Mouse (Mus musculus) kidney, postnatal 0 days (tissue): ENCODE measurements around the gene Ciao2b. TPM values are rescaled to one million over a fixed set of nuclear protein-coding genes. Genes with fewer than 3 reads are reported as not detected.

Experiments used
- ATAC-seq: fragments of 200-750 bp; cut with Nextera tagmentation; replicated peaks from 2 replicates; pipeline ENCODE4 v1.8.0; 2017; ENCODE audit warnings: low read depth, moderate number of reproducible peaks, moderate TSS enrichment, moderate library complexity; ENCODE audit not compliant: low FRiP score
- DNase-seq: peaks from one replicate; pipeline ENCODE4 v3.0.0-alpha.2; 2016; ENCODE audit warnings: low spot score
- H3K27ac ChIP-seq: fragments of 300-500 bp; sonication (generic); 2 replicates; pipeline ENCODE4 v1.5.1; 2014; ENCODE audit warnings: mild to moderate bottlenecking
- H3K27me3 ChIP-seq: fragments of 300-500 bp; sonication (generic); 2 replicates; pipeline ENCODE4 v1.6.1; 2014; ENCODE audit warnings: low read length, mixed read lengths; ENCODE audit not compliant: insufficient read depth
- H3K36me3 ChIP-seq: fragments of 300-500 bp; sonication (generic); 2 replicates; pipeline ENCODE4 v1.6.1; 2014; ENCODE audit warnings: low read length, mixed read lengths; ENCODE audit not compliant: insufficient read depth
- H3K4me1 ChIP-seq: fragments of 300-500 bp; sonication (generic); replicated peaks from 2 replicates; pipeline ENCODE4 v1.6.1; 2014; ENCODE audit warnings: antibody characterized with exemption, low read length, mixed read lengths; ENCODE audit not compliant: insufficient read depth
- H3K4me2 ChIP-seq: fragments of 300-500 bp; sonication (generic); 2 replicates; pipeline ENCODE4 v1.6.1; 2014; ENCODE audit warnings: mild to moderate bottlenecking, low read length, moderate library complexity, mixed read lengths
- H3K4me3 ChIP-seq: fragments of 300-500 bp; sonication (generic); replicated peaks from 2 replicates; pipeline ENCODE4 v1.5.1; 2014; ENCODE audit warnings: low read depth, low read length
- H3K9ac ChIP-seq: fragments of 300-500 bp; sonication (generic); 2 replicates; pipeline ENCODE4 v1.6.1; 2014; ENCODE audit warnings: low read depth, low read length
- H3K9me3 ChIP-seq: fragments of 300-500 bp; sonication (generic); replicated peaks from 2 replicates; pipeline ENCODE4 v1.6.1; 2016; ENCODE audit warnings: low read length, inconsistent platforms, mixed read lengths
- CTCF ChIP-seq: IDR thresholded peaks from 2 replicates; pipeline ENCODE4 v1.5.1; 2016; ENCODE audit warnings: antibody characterized with exemption, low read depth, mild to moderate bottlenecking, moderate library complexity
- WGBS: fragments of 180-500 bp; shearing (Covaris S2); extraction: QIAGEN DNeasy Blood & Tissue Kit; methylation state at CpG from one replicate; pipeline ENCODE4 v1.1.7; 2014; 5-methylcytosine and 5-hydroxymethylcytosine counted together
- polyA plus RNA-seq: library from polyadenylated mRNA; unstranded; fragments of >200 nt; fragmentation: Nextera tagmentation; extraction: Ambion mirVana; gene quantifications from 2 replicates; pipeline ENCODE4 v1.2.1, GENCODE M21; 2015

Ciao2b gene
- polyA plus RNA-seq, 1 experiment from 2014 or later = 92.7 TPM

DNA sequence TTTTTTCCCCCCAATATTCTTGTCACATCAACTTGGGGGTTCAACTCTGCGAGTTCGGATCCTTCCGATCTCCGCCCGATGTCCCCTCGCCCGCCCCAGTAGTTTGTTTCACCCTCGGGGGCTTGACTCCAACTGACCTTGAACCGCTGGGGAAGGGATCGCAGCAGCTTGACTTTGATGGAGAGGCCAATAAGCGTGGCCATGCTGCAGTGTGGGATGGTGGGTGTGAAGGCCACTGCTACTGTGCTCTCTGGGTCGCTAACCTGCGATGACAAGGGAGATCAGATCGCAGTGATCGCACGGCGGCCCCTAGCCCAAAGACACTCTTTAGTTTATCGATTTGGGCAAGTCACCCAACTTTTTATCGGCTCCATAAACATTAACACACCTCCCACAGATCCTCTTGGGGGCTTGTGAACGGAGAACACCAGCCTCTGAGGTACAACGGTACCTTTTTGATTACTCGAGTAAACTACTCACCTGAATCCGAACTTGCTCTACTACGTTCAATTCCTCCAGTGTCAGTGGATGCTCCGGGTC lies 864 bp downstream of the Ciao2b start:
- 5% methylated on average over 25 of the region's 25 CpGs for WGBS

GRCm38 (mm10) chr8:104640241-104640640 lies 1.5 kb downstream of the Ciao2b start:
- H3K4me3 ChIP-seq = peak overlapping the region; percentile 77; the same call in 1 of the 2 replicates
- H3K27me3 ChIP-seq = no peaks in the 10 kb centered on the region
- no peak overlapping the region for H3K27ac ChIP-seq
- H3K4me1 ChIP-seq = peaks cover 13% of the 10 kb centered on the region
- peak overlapping the region; percentile 79 for H3K9ac ChIP-seq
- TF ChIP-seq CTCF = no peak
- ATAC-seq (no peak), DNase-seq (no peak)
- 85% methylated on average over 7 of the region's 7 CpGs for WGBS
- 0 out of 2 replicates have a peak, but pooled peaks cover 16% of the 10 kb centered on the region for H3K36me3 ChIP-seq
- peak overlapping the region; percentile 89 for H3K4me2 ChIP-seq
- H3K9me3 ChIP-seq = no peaks in the 10 kb centered on the region

More for the DNA sequence above, 864 bp downstream of the Ciao2b start:
- ATAC-seq (peak; percentile 20; the same call in 1 of the 2 replicates), DNase-seq (no peak)
- Histone ChIP-seq H3K27me3 (no peaks in the 10 kb centered on the region), H3K9me3 (no peaks in the 10 kb centered on the region), H3K36me3 (0 out of 2 replicates have a peak, but pooled peaks cover 13% of the 10 kb centered on the region), H3K4me3 (peak overlapping the region; percentile 77), H3K27ac (peak overlapping the region; percentile 70; the same call in 1 of the 2 replicates), H3K4me1 (peaks cover 13% of the 10 kb centered on the region), H3K4me2 (peak overlapping the region; percentile 89), H3K9ac (peak overlapping the region; percentile 79)
- no peak for TF ChIP-seq CTCF

- Histone ChIP-seq H3K9ac (no peak overlapping the region), H3K4me3 (no peak overlapping the region), H3K9me3 (no peaks in the 10 kb centered on the region), H3K4me1 (peaks cover 13% of the 10 kb centered on the region), H3K36me3 (0 out of 2 replicates have a peak, but pooled peaks cover 17% of the 10 kb centered on the region), H3K4me2 (no peak overlapping the region), H3K27me3 (no peaks in the 10 kb centered on the region), H3K27ac (no peak overlapping the region)
- no peak for TF ChIP-seq CTCF
- no peak for DNase-seq
- no peak for ATAC-seq
- WGBS = 85% methylated on average over 6 of the region's 6 CpGs
Observed at GRCm38 (mm10) chr8:104638010-104638409, 3.8 kb downstream of the Ciao2b start.

DNA sequence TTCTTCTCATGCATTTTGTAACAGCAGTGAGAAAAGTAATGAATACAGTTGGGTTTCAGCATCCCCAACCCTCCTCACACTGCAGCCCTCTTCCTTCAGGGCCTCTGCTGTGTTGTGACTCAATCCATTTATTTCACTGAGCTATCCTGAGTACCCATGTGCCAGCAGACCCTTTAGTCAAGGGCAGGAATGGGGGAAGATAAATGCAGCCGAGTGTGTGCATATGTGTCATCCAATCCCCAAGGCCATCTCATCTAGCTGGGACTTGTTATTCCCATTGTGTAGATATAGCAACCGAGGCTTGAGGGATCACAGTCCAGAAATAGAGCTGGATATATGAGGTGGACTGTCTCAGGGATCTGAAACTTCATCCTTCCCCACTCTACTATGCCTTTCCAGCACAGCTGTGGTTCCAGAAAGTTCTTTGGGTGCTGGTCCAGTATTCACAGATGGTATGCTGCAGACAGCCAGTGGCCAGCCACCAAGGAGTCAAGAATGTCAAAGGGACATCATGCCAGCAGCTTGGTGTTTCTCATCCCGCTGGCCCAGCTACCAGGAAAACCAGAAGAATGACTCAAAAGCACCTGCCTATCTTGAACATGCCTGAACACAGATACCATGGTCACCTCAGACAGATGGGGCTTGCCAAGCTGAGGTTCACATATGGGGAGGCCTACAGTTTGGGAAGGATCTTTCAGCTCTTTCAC lies 6.6 kb downstream of the Ciao2b start:
- H3K36me3 ChIP-seq = 0 out of 2 replicates have a peak, but pooled peaks cover 17% of the 10 kb centered on the region
- 92% methylated on average over 3 of the region's 3 CpGs for WGBS

GRCm38 (mm10) chr8:104633156-104633744 lies 8.5 kb downstream of the Ciao2b start:
- no peak overlapping the region for H3K4me2 ChIP-seq
- no peak overlapping the region for H3K27ac ChIP-seq
- ATAC-seq (no peak), DNase-seq (no peak)
- H3K36me3 ChIP-seq = 0 out of 2 replicates have a peak, but pooled peaks cover 12% of the 10 kb centered on the region
- no peaks in the 10 kb centered on the region for H3K27me3 ChIP-seq
- H3K4me3 ChIP-seq = no peak overlapping the region
- peaks cover 6% of the 10 kb centered on the region; the same call in 1 of the 2 replicates for H3K4me1 ChIP-seq
- TF ChIP-seq CTCF = no peak
- no peak overlapping the region for H3K9ac ChIP-seq
- WGBS = 44% methylated on average over 9 of the region's 9 CpGs
- H3K9me3 ChIP-seq = no peaks in the 10 kb centered on the region

More for the DNA sequence above, 6.6 kb downstream of the Ciao2b start:
- H3K4me1 ChIP-seq = peaks cover 6% of the 10 kb centered on the region; the same call in 1 of the 2 replicates
- H3K4me2 ChIP-seq = no peak overlapping the region
- ATAC-seq = no peak
- no peaks in the 10 kb centered on the region for H3K9me3 ChIP-seq
- H3K9ac ChIP-seq = no peak overlapping the region
- TF ChIP-seq CTCF = no peak
- no peak overlapping the region for H3K27ac ChIP-seq
- DNase-seq = no peak
- no peak overlapping the region for H3K4me3 ChIP-seq
- no peaks in the 10 kb centered on the region for H3K27me3 ChIP-seq

DNA sequence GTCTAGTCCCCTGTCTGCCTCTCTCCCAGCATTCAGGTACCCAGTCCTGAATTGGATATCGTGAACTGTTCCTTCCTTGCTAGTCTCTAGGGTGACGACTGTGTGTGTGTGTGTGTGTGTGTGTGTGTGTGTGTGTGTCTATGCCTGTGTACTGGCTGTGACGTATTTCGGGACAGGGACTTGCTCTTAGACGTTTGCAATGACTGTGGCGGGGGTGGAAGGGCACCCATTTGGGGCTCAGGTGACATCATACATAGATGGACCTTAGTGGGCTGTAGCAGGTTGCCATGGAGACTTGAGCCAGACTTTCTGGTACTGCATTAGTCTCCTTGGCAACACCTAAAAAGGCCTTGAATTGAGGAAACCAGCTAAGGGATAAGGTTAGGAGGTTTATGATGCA lies 9.3 kb downstream of the Ciao2b start:
- Histone ChIP-seq H3K9me3 (no peaks in the 10 kb centered on the region), H3K4me1 (peaks cover 6% of the 10 kb centered on the region; the same call in 1 of the 2 replicates), H3K27ac (no peak overlapping the region), H3K27me3 (no peaks in the 10 kb centered on the region), H3K4me3 (no peak overlapping the region), H3K9ac (no peak overlapping the region), H3K4me2 (no peak overlapping the region), H3K36me3 (0 out of 2 replicates have a peak, but pooled peaks cover 9% of the 10 kb centered on the region)
- TF ChIP-seq CTCF = no peak
- DNase-seq = no peak
- WGBS = 69% methylated on average over 6 of the region's 6 CpGs
- no peak for ATAC-seq
